Mouse (Mus musculus): ENCODE measurements around the gene Tor3a. TPM values are rescaled to one million over a fixed set of nuclear protein-coding genes. Genes with fewer than 3 reads are reported as not detected.
A peak's percentile ranks its signal among the peaks of the same experiment; 100 is the strongest.

The Tor3a gene
- 12.7 and 19.1 TPM in 2 replicates for polyA plus RNA-seq (2012; rRNA removed)

DNA sequence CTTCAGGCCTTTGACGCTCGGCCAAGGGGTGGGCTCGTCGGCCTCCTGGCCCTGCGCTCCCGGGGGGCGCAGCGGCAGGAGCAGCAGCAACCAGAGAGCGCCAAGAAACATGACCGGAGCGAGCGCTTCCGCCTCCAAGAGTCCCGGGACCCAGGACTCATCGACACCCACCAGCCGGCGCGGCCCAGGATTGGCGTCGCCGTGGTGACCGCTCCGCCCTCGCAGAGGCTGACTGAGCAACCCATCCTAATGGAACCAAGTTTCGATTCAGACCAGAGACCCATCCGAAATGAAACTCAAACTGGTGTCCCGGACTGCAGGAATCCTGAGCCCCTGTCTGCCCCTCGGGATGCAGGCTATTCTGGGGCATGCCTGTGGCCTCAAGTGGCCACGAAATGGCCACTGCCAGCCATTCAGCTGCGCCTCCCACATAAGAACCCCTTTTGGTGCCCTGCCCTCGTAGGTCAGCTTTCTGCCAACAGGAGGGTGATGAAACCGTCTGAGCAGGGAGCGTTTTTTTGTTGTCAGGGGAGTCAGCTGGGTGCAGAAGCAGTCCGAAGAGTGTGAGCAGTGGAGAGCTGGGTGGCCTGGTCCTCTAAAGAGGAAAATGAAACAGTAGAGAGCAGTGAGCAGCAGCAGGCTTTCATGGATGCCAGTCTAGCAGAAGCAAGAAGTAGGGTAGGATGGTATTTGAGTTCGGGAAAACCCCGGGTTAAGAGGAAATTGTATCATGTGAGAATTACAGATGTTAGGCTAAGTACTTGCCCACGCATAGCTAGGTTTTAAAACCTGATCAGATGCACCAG, at the start of gene Tor3a:
Gene Tor3a, minus strand, starts transcription at position 162 of the 806 bp plus-strand sequence.
- Histone ChIP-seq H3K4me3 (ENCODE audit: insufficient read depth, low read depth, low read length) (peak within 1 kb of the TSS; percentile 73), H3K4me1 (ENCODE audit: control insufficient read depth, insufficient read depth, low read length) (no peaks in the 10 kb centered on the region; the same call in 1 of the 2 replicates), H3K27me3 (replicated peaks; ENCODE audit: control insufficient read depth, insufficient read depth, low read length) (no peaks in the 10 kb centered on the region), H3K36me3 (ENCODE audit: control insufficient read depth, insufficient read depth, low read length) (no peaks in the 10 kb centered on the region), H3K27ac (ENCODE audit: insufficient read depth, low read depth, low read length) (peak within 1 kb of the TSS; percentile 32)
- DNase-seq: peak; percentile 91
- 4% methylated on average over 37 of the region's 37 CpGs for WGBS
- TF ChIP-seq CTCF (conservative IDR thresholded peaks at IDR 0.05; ENCODE audit: insufficient read depth, insufficient read length, low read depth, low read length) (no peak), POLR2A (IDR thresholded peaks at IDR 0.05; ENCODE audit: low read depth, low read length) (peak; percentile 13)

DNA sequence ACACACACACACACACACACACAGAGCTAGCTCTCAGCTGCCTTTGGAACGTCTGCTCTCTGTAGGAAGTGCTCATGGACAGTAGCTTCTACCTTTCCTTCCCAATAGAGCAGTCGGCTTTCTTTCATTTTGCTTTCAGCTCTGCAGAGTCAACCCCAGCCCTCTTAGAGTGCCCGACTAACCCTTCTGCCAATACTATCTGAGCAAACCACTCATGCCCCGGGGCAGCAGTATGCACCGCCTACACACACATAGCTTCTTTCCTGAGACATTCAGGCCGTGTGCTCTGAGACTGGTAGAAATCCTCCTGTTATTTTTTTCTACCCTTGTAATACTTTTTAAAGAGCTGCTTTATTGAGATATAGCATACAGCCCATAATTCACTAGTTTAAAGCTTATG, 47.9 kb upstream of the Tor3a start:
- TF ChIP-seq POLR2A (IDR thresholded peaks at IDR 0.05; ENCODE audit: low read depth, low read length) (no peak), CTCF (conservative IDR thresholded peaks at IDR 0.05; ENCODE audit: insufficient read depth, insufficient read length, low read depth, low read length) (no peak)
- H3K4me3 ChIP-seq (ENCODE audit: insufficient read depth, low read depth, low read length): no peak overlapping the region
- H3K27me3 ChIP-seq (replicated peaks; ENCODE audit: control insufficient read depth, insufficient read depth, low read length): no peaks in the 10 kb centered on the region
- H3K27ac ChIP-seq (ENCODE audit: insufficient read depth, low read depth, low read length): no peak overlapping the region
- no peak for DNase-seq
- 58% methylated on average over 6 of the region's 6 CpGs for WGBS
- H3K36me3 ChIP-seq (ENCODE audit: control insufficient read depth, insufficient read depth, low read length): no peaks in the 10 kb centered on the region
- peaks cover 3% of the 10 kb centered on the region; the same call in 1 of the 2 replicates for H3K4me1 ChIP-seq (ENCODE audit: control insufficient read depth, insufficient read depth, low read length)

GRCm38 (mm10) chr1:156720046-156720445, 45.9 kb upstream of the Tor3a start:
- Histone ChIP-seq H3K36me3 (ENCODE audit: control insufficient read depth, insufficient read depth, low read length) (no peaks in the 10 kb centered on the region), H3K4me1 (ENCODE audit: control insufficient read depth, insufficient read depth, low read length) (peaks cover 12% of the 10 kb centered on the region; the same call in 1 of the 2 replicates), H3K27me3 (replicated peaks; ENCODE audit: control insufficient read depth, insufficient read depth, low read length) (no peaks in the 10 kb centered on the region), H3K27ac (ENCODE audit: insufficient read depth, low read depth, low read length) (no peak overlapping the region), H3K4me3 (ENCODE audit: insufficient read depth, low read depth, low read length) (no peak overlapping the region)
- DNase-seq: peak; percentile 51
- TF ChIP-seq POLR2A (IDR thresholded peaks at IDR 0.05; ENCODE audit: low read depth, low read length) (no peak), CTCF (conservative IDR thresholded peaks at IDR 0.05; ENCODE audit: insufficient read depth, insufficient read length, low read depth, low read length) (no peak)
- WGBS: 50% methylated on average over 4 of the region's 4 CpGs

DNA sequence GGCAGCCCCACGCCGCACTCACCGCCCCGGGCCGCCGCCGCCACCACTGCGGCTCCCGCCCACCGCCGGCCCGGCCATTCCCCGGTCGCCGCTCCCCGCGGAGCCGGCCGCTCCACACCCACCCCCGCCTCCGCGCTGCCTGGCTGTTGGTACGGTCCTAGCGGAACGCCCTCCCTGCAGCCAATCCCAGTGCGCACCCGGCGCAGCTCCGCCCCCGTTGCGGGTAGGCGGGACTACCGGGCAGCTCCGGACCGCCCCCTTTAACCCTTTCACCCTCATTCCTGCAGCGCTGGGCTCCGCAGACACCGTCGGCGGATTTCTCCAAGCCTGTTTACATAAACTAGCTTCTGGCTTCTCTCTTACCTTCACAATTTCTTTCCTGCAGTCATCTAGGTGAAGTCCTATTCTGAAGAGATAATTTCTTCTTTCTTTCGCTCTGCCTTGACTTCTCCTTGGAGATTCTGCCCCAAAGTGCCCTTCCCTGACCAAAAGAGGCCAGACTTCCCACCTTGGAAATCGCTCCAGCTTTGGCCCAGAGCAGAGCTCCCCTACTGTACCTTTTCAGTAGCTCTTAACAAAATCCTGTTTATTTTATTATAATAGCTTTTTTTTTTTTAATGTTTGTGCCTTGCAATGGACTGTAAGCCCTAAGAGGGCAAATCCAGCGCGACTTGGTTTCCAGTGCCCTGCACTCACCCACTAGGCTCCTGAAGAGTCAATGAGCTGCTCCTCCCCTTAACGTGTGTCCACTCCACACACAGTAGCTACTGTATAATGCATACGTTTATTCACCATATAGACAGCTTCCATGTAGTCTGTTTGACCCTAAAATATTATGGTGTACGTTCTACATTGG, 45.0 kb upstream of the Tor3a start, which contains the start of gene Fam20b:
Gene Fam20b, minus strand, starts transcription at position 137 of the 856 bp plus-strand sequence.
- H3K4me3 ChIP-seq (ENCODE audit: insufficient read depth, low read depth, low read length): peak within 1 kb of the TSS; percentile 95
- peaks cover 13% of the 10 kb centered on the region; the same call in 1 of the 2 replicates for H3K4me1 ChIP-seq (ENCODE audit: control insufficient read depth, insufficient read depth, low read length)
- no peaks in the 10 kb centered on the region for H3K36me3 ChIP-seq (ENCODE audit: control insufficient read depth, insufficient read depth, low read length)
- peak; percentile 98 for DNase-seq
- peak within 1 kb of the TSS; percentile 95 for H3K27ac ChIP-seq (ENCODE audit: insufficient read depth, low read depth, low read length)
- H3K27me3 ChIP-seq (replicated peaks; ENCODE audit: control insufficient read depth, insufficient read depth, low read length): no peaks in the 10 kb centered on the region
- WGBS: 4% methylated on average over 44 of the region's 47 CpGs
- TF ChIP-seq POLR2A (IDR thresholded peaks at IDR 0.05; ENCODE audit: low read depth, low read length) (no peak), CTCF (conservative IDR thresholded peaks at IDR 0.05; ENCODE audit: insufficient read depth, insufficient read length, low read depth, low read length) (no peak)

- 2% methylated on average over 56 of the region's 73 CpGs for WGBS
Observed at GRCm38 (mm10) chr1:156718286-156718949, 44.3 kb upstream of the Tor3a start.

GRCm38 (mm10) chr1:156717751-156718285, 43.7 kb upstream of the Tor3a start:
- H3K4me3 ChIP-seq (ENCODE audit: insufficient read depth, low read depth, low read length): peak overlapping the region; percentile 95
- TF ChIP-seq POLR2A (IDR thresholded peaks at IDR 0.05; ENCODE audit: low read depth, low read length) (no peak), CTCF (conservative IDR thresholded peaks at IDR 0.05; ENCODE audit: insufficient read depth, insufficient read length, low read depth, low read length) (no peak)
- 10% methylated on average over 13 of the region's 13 CpGs for WGBS
- H3K27ac ChIP-seq (ENCODE audit: insufficient read depth, low read depth, low read length): peak overlapping the region; percentile 95
- H3K36me3 ChIP-seq (ENCODE audit: control insufficient read depth, insufficient read depth, low read length): no peaks in the 10 kb centered on the region
- H3K27me3 ChIP-seq (replicated peaks; ENCODE audit: control insufficient read depth, insufficient read depth, low read length): no peaks in the 10 kb centered on the region
- peak; percentile 88 for DNase-seq
- peaks cover 13% of the 10 kb centered on the region; the same call in 1 of the 2 replicates for H3K4me1 ChIP-seq (ENCODE audit: control insufficient read depth, insufficient read depth, low read length)

More at GRCm38 (mm10) chr1:156718286-156718949, 44.3 kb upstream of the Tor3a start:
- peak; percentile 60 for DNase-seq
- peak overlapping the region; percentile 95 for H3K4me3 ChIP-seq (ENCODE audit: insufficient read depth, low read depth, low read length)
- H3K36me3 ChIP-seq (ENCODE audit: control insufficient read depth, insufficient read depth, low read length): no peaks in the 10 kb centered on the region
- TF ChIP-seq POLR2A (IDR thresholded peaks at IDR 0.05; ENCODE audit: low read depth, low read length) (no peak), CTCF (conservative IDR thresholded peaks at IDR 0.05; ENCODE audit: insufficient read depth, insufficient read length, low read depth, low read length) (0 out of 2 replicates have a peak, but pooled peaks have one; percentile 0)
- H3K27me3 ChIP-seq (replicated peaks; ENCODE audit: control insufficient read depth, insufficient read depth, low read length): no peaks in the 10 kb centered on the region
- H3K27ac ChIP-seq (ENCODE audit: insufficient read depth, low read depth, low read length): peak overlapping the region; percentile 95
- H3K4me1 ChIP-seq (ENCODE audit: control insufficient read depth, insufficient read depth, low read length): peaks cover 13% of the 10 kb centered on the region; the same call in 1 of the 2 replicates

All from kidney, adult 2 months (tissue).